Mouse (Mus musculus) embryonic fibroblast, embryonic 13.5 days (primary cell): ENCODE data around the gene Sh3bp1.

Experiments
- CTCF ChIP-seq: IDR thresholded peaks from 2 replicates; pipeline ENCODE4 v1.5.1; 2011; ENCODE audit warnings: mild to moderate bottlenecking, control low read depth, low read length, moderate library complexity, borderline replicate concordance; ENCODE audit not compliant: insufficient read depth
- POLR2A ChIP-seq: IDR thresholded peaks from 2 replicates; pipeline ENCODE4 v1.6.1; 2011; ENCODE audit warnings: low read depth, mild to moderate bottlenecking, control low read depth, low read length, moderate library complexity

- no peak for TF ChIP-seq CTCF
- TF ChIP-seq POLR2A: peak; percentile 66
These were observed 48.1 kb downstream of the Sh3bp1 start, which contains the start of gene Triobp for GRCm38 (mm10) chr15:78947657-78948056.
